Mouse (Mus musculus): ENCODE results near the gene Sf3b5.

Gene Sf3b5

DNA sequence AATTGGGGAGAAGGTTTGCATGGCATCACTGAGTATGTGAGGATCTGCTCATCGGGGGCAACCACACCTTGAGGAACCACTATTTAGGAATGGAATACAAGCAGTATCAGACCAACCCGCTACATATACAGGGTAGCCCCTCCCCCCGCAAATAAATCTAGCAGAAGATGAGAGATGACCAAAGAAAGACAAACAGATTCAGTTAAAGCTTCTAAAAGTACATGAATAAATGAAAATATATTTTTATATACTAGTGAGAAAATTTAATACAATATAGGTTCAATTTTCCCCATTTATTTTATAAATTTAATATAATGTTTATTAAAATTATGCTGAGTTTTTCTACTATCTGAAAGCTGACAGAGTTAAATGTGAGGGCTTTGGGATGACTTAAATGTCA lies at the start of gene Sf3b5:
Gene Sf3b5, plus strand, starts transcription at position 301 of the 400 bp plus-strand sequence.
- DNase-seq (ENCODE audit: low spot score), result no peak

DNA sequence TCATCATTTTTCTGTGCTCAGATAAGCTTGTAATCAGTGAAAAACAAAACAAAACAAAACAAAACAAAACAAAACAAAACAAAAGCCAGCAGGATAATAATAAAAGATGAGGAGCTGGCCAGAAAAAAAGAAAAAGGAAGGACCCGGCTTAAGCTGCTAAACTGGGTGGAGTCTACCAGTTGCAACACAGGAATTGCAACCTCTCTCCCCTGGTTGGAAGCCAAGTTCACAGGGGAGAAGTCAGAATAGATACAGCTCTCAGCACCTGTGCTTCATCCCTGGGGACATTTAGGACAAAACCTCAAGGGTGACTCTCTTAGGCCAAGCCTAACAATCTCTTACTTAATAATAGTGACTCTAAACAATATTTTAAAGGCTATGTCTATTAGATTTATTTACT lies 49.3 kb upstream of the Sf3b5 start:
- no peak for DNase-seq (ENCODE audit: low spot score)

DNA sequence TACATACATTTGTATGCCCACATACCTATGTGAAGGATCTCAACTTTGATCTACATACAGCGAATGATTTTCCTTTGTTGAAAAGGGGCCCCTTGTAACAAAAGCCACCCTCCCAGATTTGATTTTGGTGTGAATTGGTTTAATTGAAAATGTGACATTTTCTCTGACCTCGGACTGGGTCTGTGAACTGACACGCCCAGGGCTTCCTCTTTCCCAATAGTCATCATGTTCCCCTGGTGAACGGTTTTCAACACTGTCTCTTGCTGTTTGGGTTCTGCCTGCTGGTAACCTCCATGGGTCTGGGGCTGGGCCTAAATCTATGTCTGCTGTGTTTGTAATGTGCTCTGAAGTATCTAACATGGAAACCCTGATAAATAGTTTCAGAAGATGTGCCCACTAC lies 47.9 kb upstream of the Sf3b5 start:
- DNase-seq (ENCODE audit: low spot score), result no peak

DNA sequence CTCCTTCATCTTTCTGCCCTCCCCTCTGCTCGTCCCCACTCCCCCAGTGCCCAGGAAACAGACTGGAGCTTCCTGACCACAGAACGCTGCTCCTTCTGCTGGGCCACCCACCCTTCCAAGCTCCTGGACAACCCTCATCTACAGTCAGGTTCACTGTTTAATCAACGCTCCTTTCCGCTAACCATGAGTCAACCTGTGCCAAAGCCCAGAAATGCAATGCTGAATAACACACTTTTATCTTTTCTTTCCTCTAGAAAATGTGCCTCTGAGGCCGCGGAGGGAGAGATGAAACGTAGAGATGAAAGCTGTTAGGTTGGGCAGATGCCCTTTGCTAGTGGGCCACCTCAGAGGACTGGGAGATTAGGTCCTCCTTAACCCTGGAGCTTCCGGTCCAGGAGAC lies 43.6 kb upstream of the Sf3b5 start:
- DNase-seq (ENCODE audit: low spot score), result no peak

DNA sequence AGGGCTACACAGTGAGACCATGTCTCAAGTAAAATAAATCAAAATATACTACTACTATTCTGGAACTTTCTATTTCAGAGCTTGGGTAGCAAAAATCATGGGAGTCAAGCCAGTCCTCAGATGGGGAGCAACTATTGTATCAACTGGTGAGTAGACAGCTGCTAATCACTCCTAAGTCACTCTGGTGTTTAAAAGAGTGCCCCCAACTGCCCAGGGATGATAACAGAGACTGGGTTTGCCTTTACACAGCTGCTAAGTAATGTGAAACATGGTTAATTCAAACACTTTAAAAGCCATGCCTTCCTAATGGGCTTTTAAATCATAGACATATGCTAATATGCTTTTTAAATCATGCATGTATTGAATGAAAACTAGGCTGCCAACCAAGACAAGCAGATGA lies 42.9 kb upstream of the Sf3b5 start:
- DNase-seq (ENCODE audit: low spot score), result no peak

DNA sequence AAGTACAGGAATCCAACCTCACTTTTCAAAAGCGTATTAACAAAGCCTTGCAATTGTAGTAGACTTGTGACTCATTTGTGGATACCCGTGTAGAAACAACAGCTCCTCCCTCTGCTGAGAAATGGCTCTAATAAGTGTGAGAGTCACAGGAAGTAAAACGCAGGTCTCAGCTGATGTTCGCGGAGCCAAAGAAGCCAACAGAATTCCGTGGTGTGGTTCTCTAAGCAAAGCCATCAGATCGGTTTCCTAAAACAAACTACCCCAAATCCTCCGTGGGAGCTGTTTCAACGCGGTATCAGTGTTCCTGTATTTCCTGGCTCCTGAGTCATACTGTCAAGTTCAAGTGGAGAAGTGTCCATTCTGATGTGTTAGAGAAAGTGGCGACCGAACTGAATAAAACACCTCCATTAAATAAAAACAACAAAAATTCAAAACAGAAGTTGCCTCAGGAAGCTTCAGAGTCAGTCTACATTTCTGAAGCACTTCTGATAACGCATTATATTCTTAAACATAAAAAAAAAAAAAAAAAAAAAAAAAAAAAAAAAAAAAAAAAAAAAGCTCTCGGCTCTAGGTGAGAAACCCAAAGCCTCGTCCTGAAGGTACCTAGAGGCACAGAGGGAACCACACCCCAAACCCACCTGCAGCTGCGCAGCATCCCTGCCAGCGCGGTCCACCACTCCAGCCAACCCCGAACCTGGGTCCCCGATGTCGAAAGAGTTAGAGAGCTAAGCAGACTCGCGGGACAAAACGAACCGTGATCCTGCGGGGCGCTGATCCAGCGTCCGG lies 41.6 kb upstream of the Sf3b5 start:
- peak; percentile 41 for DNase-seq (ENCODE audit: low spot score)

DNA sequence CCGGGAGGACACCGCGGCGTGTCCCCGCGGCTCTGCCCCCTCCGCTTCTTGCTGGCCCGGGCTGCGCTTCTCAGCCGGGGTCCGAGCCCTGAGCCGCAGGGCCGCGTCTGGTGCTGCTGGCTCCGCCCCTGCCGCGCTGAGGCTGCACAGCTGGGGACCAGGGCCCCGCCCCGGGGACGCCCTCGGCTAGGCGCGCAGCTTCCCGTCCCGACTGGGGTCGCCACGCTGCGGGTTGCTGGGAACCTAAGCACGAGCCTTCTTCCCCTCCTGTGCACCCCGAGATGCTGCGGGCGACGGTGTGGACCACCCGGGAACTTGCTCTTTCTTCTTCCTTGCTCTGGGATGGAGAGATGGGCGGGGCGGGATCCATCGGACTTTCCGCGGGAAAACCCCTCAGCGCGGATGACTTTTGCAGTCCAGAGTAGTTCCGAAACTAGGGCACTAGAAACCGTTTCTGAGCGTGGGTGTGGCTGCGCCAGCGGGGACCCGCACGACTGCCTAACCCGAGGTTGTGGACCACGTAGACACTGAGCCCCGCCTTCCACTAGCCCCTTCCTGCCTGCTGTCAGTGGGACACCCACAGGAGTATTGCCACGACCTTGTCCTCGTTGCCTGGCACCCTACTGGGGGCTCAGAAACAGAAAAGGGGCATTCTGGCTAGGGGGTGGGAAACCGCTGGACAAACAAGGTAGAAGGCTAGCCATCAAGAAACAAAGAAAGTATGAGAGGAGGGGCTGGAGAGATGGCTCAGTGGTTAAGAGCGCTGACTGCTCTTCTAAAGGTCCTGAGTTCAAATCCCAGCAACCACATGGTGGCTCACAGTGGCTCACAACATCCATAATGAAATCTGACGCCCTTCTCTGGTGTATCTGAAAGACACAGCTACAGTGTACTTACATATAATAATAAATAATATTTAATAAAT lies 40.7 kb upstream of the Sf3b5 start, which contains the start of gene Stx11:
Gene Stx11, minus strand, starts transcription at position 148 of the 925 bp plus-strand sequence.
- peak; percentile 79 for DNase-seq (ENCODE audit: low spot score)

DNA sequence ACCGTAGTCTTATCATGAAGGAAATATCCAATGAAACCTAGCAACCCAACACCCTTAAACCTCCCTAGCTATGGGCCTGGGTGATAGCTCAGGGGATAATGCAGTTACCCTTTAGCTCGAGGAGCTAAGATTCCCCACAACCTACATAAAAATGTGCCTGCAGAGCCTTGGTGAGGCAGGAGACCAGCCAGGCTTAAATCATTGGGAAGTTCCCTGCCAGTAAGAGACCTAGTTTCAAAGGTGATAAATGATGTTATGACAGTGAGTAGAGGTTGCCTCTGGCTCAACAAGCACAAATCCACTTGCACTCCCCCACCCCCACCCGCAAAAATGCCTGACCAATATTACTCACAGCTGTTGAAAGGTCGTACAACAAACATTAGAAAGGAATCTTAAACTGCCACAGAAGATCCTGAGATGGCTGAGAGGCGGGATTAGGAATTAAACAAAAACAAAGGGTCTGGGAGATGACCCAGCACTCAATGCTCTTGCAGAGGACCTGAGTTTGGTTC lies 39.4 kb upstream of the Sf3b5 start:
- DNase-seq (ENCODE audit: low spot score), result no peak

DNA sequence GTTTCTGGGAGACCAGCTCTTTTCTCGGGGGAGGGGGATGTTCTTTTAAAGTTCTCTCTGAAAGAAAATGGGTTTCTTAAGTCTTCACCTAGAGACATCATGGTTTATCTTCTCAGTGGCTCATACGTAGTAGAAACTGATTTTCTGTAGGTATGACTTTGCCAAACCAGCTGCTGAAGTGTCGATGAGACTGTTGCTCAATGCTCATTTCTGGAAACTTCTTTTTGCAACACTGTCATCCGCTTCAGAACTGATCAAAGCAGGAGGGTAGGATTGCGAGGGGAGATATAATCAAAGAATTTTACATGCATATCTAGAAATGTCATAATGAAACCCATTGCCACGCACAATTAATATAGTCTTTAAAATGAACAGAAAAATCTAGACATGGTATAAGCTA lies 30.6 kb upstream of the Sf3b5 start:
- DNase-seq (ENCODE audit: low spot score), result no peak

DNA sequence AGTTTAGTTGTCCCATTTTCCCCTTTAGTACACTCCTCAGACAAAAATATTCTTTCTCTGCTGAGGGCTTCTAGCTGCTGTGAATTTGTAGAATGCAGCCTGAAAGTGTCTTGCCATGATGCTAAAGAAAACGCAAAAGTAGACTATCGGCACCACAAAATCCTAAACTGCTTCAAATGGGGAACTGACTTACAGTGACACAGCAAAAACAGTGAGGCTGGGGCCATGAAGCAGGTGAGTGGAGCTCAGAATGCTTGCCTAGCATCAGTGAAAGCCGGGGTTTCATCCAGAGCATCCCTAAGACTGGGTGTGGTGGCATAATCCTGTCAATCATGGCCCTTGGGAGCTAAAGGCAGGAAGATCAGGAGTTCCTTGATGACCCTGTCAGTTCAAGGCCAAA lies 29.7 kb upstream of the Sf3b5 start:
- DNase-seq (ENCODE audit: low spot score), result no peak

DNA sequence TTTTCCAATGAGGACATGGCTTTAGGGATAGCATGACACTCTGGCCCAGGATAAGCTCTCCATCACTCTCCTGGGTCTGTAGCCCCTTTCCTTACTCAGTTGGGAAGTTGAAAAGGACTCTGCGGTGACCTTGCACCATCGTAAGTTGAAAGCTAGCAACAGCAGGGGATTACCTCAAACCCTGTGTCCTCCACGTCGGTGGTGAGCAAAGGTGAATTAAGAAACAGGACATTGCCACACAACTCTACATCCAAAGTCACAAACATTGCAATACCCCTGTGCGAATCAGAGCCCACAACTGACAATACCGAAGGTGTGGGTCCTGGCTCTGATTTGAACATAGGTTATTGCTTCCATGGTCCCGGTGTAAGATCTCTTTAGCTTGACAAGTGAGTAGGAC lies 29.2 kb upstream of the Sf3b5 start:
- no peak for DNase-seq (ENCODE audit: low spot score)

DNA sequence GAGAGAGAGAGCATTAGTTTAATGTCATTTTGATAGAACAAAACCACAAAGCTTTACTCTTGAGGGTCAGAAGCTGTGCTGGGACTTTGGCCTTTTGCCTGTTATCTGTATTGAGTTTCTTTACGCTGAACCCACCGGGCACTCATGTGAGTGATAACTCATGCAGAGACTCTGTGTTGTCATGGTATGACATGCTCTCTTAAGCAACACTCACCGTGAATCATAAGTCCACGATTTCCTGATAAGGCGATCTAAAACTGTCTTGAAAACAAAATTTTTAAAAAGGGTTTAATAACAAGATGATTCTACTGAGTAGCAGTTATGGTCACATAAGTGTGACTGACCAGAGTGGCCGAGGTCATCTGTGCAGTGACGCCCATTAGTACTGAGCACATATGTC lies 28.6 kb upstream of the Sf3b5 start:
- DNase-seq (ENCODE audit: low spot score), result no peak

DNA sequence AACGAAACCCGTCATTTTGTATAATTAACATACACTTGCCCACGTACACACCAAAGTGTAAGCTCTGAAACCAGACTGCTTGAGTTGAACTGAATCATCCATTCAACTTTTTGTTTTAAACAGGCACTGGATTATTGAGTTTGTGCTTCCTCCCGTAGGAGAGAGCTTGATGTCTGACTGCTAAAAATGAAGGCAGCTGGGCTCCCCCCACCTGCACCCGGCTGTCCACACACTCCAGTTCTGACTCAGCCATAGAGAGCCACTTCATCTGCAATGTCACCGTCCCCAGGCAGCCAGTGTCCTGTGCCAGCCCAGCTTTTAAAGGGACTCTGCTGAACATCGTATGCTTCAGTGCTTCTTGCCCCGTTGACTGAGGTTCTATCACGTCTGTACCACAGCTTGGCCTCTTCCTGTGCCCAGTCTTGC lies 27.3 kb upstream of the Sf3b5 start:
- no peak for DNase-seq (ENCODE audit: low spot score)

DNA sequence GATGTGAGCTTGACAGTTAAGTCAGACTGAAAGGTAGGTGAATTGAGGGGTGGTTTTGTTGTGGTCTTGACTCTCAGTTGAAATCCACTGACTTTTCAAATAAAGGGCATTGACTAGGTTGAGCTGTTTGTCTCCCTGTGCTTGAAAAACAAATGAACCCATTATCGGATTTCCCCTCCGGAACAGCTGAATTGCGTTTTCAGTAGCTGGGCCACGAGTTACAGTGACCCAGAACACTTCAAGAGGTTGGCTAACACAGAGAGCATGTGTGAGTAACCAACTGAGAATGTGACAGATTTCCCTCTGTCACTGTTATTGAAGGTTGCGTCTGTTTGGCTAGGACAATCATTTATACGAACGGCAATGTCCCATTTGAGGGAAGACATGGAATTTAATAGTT lies 24.1 kb upstream of the Sf3b5 start:
- DNase-seq (ENCODE audit: low spot score), result no peak

DNA sequence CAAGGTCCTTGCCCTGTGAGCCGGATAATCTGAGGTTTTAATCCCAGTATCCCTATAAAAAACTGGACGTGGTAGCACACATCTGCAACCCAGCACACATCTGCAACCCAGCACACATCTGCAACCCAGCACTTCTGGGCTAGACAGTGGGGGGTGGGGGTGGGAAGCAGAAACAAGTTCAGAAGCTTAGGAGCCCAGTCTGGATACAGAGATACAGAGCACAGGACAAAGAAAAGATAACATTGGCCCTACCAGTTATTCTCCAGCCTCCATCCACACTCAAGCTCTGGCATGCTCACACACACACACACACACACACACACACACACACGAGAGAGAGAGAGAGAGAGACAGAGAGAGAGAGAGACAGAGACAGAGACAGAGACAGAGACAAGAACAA lies 21.6 kb upstream of the Sf3b5 start:
- no peak for DNase-seq (ENCODE audit: low spot score)

DNA sequence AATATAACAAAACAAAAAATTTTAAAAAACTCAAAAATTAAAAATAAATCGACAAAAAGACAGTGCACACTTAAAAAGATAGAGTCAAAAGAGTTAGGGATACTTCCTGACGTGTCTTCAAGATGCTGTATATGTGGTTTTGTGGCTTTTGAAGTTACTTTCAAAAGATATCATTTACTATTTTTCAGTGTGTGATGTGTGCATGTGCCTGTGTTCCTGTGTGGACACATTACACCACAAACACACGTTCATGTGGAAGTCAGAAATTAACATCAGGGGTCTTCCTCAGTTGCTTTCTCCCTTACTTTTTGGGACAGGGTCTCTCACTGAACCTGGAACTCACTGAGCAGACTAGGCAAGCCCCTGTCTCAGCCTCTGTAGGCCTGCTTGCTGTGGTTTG lies 20.1 kb upstream of the Sf3b5 start:
- DNase-seq (ENCODE audit: low spot score), result no peak

DNA sequence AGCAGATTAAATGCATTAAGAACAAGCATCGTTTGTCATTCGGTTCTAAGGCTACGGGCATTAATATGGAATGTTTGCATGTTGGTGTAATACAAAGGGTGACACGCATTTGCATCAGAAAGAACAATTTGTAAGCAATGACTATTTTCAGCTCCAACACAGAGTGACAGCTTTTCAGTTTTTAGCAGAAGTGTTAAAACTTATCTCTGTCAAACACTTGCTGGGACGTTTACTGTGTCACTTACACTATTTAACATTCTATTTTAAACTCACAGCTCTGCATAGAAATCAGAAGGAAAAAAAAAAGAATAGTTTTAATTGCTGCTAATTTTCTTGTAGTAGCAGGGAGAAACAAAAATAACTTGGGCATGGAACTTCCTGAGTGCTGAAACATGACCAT lies 18.7 kb upstream of the Sf3b5 start:
- no peak for DNase-seq (ENCODE audit: low spot score)

DNA sequence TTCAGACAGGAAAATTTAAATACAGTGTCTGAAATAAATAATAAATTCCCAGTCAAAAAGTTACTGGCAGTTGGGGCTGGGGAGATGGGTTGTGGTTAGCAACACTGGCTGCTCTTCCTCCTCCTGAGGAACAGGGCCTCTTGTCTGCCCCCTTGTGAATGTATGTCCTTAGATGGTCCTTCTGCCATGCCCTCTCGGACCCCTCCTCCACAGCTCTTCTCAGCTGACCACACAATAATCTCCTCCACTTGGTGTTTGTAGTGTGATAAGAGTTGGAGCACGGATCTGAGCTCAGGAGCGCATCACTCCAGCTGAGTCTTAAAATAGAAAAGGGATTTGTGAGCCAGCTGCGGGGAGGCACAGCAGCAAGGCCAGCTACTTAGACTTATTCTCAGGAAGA lies 18.2 kb upstream of the Sf3b5 start:
- no peak for DNase-seq (ENCODE audit: low spot score)

DNA sequence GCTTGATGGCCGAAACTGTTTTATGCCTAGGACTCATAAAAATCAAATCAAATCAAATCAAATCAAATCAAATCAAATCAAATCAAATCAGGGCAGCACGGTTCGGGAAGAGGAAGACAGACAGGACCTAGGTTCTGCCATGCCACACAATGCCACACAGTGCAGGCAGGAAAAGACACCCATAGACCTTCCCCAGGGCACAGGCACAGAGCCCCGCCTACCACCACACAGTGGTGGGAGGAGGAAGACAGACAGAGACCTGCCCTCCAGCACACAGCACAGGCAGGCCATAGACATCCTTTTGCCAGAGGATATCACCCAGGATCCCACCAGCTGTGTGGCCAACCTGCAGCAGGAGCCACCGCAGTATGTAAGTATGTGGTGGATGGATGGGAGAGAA lies 13.2 kb upstream of the Sf3b5 start:
- DNase-seq (ENCODE audit: low spot score), result no peak

DNA sequence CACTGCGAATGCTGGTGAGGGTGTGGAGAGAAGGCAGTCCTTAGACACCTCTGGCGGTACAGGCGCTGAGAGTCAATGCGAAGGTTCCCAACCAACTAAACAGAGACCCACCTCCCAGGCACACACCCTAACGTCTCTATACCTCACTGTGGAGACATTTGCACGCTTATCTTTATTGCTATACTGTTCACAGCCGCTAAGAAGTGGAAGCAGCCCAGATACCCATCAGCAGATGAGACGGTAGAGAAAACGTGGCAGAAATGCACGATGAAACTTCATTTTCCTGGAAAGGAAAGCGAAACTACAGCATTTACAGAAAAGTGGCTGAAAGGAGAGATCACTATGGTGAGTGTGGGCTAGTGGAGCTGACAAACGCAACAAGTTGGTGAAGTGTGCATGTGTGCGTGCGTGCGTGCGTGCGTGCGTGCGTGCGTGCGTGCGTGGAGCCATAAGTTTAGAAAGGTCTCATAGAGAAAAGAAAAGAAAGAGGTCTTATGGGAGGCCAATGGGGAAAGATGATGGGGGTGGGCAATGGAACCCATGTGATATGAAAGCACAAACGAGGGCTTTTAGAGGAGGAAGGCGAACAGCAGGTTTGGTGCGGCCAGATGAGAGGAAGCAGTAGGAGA lies 11.6 kb upstream of the Sf3b5 start:
- DNase-seq (ENCODE audit: low spot score), result no peak

DNA sequence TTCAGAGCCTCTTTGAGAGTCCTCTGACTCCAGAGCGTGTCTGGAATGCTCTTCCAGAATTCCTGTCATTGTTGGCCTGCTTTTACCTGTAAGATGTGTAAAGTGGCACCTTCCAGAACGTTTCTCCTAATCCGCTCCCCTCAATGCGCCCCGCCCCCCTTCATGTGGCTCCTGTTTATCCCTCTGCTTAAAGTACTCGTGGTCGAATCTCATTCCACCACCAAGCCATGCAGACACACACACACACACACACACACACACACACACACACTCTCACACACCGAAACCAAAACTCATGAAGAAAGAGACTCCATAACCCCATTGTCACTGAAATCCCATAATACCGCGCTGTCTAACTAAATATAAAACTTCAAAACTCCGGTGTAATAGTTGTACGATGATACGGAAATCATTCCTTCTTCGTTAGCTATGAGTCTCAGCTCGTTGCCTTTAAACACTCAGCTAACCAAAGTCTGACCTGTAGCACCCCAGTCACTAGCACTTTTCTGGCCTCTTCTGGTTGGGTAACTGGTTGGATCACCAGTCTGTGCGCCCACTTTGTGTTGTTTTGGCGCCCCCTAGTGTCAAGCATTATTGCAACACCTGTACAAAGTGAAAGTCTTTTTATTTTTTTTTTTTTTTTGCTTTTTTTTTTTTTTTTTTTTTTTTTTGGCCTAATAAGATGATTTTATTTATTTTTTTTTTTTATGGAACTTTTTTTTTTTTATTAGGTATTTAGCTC lies 8.2 kb upstream of the Sf3b5 start:
- peak; percentile 73 for DNase-seq (ENCODE audit: low spot score)
